In genomic region chr15:77003868-77004215, GRCm38 (mm10) we compare ENCODE assay signal across 8 mouse cellular contexts. TPM values are rescaled to one million over a fixed set of nuclear protein-coding genes. Genes with fewer than 3 reads are reported as not detected.
DNase-seq lines count a peak whose midpoint lies in the region; ATAC-seq and TF ChIP-seq lines count a peak whose summit lies in the region.

No protein-coding gene starts in this region.

- DNase-seq in CD4-positive, CD25-positive, alpha-beta regulatory T cell, adult 2 months (ENCODE audit: low read depth, low spot score) = peak; percentile 44
- DNase-seq in urinary bladder, postnatal 25 days (ENCODE audit: low spot score) = peak; percentile 34
- DNase-seq in urinary bladder, adult 2 months (ENCODE audit: low spot score) = no peak
- peak; percentile 73 for DNase-seq in forebrain, postnatal 0 days
- peak; percentile 56 for DNase-seq in stomach, postnatal 0 days (ENCODE audit: low spot score)

- H3K9me3 ChIP-seq in forebrain, postnatal 0 days (ENCODE audit: low read length) = no peaks in the 10 kb centered on the region
- H3K9me3 ChIP-seq in intestine, postnatal 0 days (ENCODE audit: control insufficient read depth) = no peaks in the 10 kb centered on the region
- no peaks in the 10 kb centered on the region for H3K9me3 ChIP-seq in lung, embryonic 15.5 days
- H3K9me3 ChIP-seq in stomach, postnatal 0 days (ENCODE audit: control insufficient read depth, low read length) = no peaks in the 10 kb centered on the region

- peak; percentile 91 for TF ChIP-seq CTCF in forebrain, postnatal 0 days (IDR thresholded peaks at IDR 0.05; ENCODE audit: low read depth)
- TF ChIP-seq CTCF in intestine, postnatal 0 days (IDR thresholded peaks at IDR 0.05; ENCODE audit: low read depth) = peak; percentile 96
- TF ChIP-seq CTCF in stomach, postnatal 0 days (IDR thresholded peaks at IDR 0.05; ENCODE audit: low read depth) = peak; percentile 97

- no peak overlapping the region for H3K4me3 ChIP-seq in forebrain, postnatal 0 days (ENCODE audit: low read depth, low read length)
- no peak overlapping the region for H3K4me3 ChIP-seq in intestine, postnatal 0 days (ENCODE audit: low read depth, low read length)
- H3K4me3 ChIP-seq in lung, embryonic 15.5 days = no peak overlapping the region
- H3K4me3 ChIP-seq in stomach, postnatal 0 days (ENCODE audit: low read depth, low read length) = no peak overlapping the region

- no peaks in the 10 kb centered on the region for H3K36me3 ChIP-seq in forebrain, postnatal 0 days (ENCODE audit: insufficient read depth)
- H3K36me3 ChIP-seq in intestine, postnatal 0 days (ENCODE audit: control insufficient read depth, insufficient read depth) = no peaks in the 10 kb centered on the region
- H3K36me3 ChIP-seq in lung, embryonic 15.5 days = no peaks in the 10 kb centered on the region
- no peaks in the 10 kb centered on the region for H3K36me3 ChIP-seq in stomach, postnatal 0 days (ENCODE audit: control insufficient read depth, insufficient read depth, low read length)

- H3K27ac ChIP-seq in forebrain, postnatal 0 days (ENCODE audit: low read depth, low read length) = no peak overlapping the region
- no peak overlapping the region for H3K27ac ChIP-seq in intestine, postnatal 0 days (ENCODE audit: low read depth, low read length)
- H3K27ac ChIP-seq in lung, embryonic 15.5 days = no peak overlapping the region
- H3K27ac ChIP-seq in stomach, postnatal 0 days (replicated peaks) = no peak overlapping the region

- H3K27me3 ChIP-seq in forebrain, postnatal 0 days (ENCODE audit: insufficient read depth, low read length) = no peaks in the 10 kb centered on the region
- H3K27me3 ChIP-seq in intestine, postnatal 0 days (replicated peaks; ENCODE audit: control insufficient read depth, insufficient read depth, low read length) = no peaks in the 10 kb centered on the region
- H3K27me3 ChIP-seq in lung, embryonic 15.5 days = 0 out of 2 replicates have a peak, but pooled peaks cover 3% of the 10 kb centered on the region
- no peaks in the 10 kb centered on the region for H3K27me3 ChIP-seq in stomach, postnatal 0 days (ENCODE audit: control insufficient read depth, insufficient read depth, low read length)

- ATAC-seq in CD4-positive, CD25-positive, alpha-beta regulatory T cell, adult 4 months = no peak
- ATAC-seq in forebrain, postnatal 0 days = peak; percentile 48; the same call in 1 of the 2 replicates
- ATAC-seq in intestine, postnatal 0 days = peak; percentile 51; the same call in 1 of the 2 replicates
- ATAC-seq in lung, embryonic 15.5 days (ENCODE audit: borderline replicate concordance, extremely low read depth, low FRiP score, low TSS enrichment) = 0 out of 2 replicates have a peak, but pooled peaks have one; percentile 36
- peak; percentile 53 for ATAC-seq in stomach, postnatal 0 days (ENCODE audit: low FRiP score, low TSS enrichment)

- H3K4me2 ChIP-seq in forebrain, postnatal 0 days (ENCODE audit: low read depth) = no peak overlapping the region
- no peak overlapping the region for H3K4me2 ChIP-seq in intestine, postnatal 0 days (replicated peaks; ENCODE audit: low read depth)
- no peak overlapping the region for H3K4me2 ChIP-seq in lung, embryonic 15.5 days
- no peak overlapping the region for H3K4me2 ChIP-seq in stomach, postnatal 0 days (replicated peaks; ENCODE audit: low read depth)

- no peak overlapping the region for H3K9ac ChIP-seq in forebrain, postnatal 0 days
- no peak overlapping the region for H3K9ac ChIP-seq in intestine, postnatal 0 days (ENCODE audit: low read depth, low read length)
- no peak overlapping the region for H3K9ac ChIP-seq in lung, embryonic 15.5 days
- no peak overlapping the region for H3K9ac ChIP-seq in stomach, postnatal 0 days (ENCODE audit: low read length)

- TF ChIP-seq EP300 in stomach, postnatal 0 days (optimal IDR thresholded peaks at IDR 0.05) = no peak

- WGBS in forebrain, postnatal 0 days = 22% methylated on average over 3 of the region's 3 CpGs
- 8% methylated on average over 3 of the region's 3 CpGs for WGBS in intestine, postnatal 0 days
- WGBS in lung, embryonic 15.5 days = 13% methylated on average over 3 of the region's 3 CpGs
- 6% methylated on average over 3 of the region's 3 CpGs for WGBS in stomach, postnatal 0 days

- H3K4me1 ChIP-seq in forebrain, postnatal 0 days (ENCODE audit: insufficient read depth) = no peaks in the 10 kb centered on the region
- no peaks in the 10 kb centered on the region for H3K4me1 ChIP-seq in intestine, postnatal 0 days (replicated peaks; ENCODE audit: control insufficient read depth, insufficient read depth, low read length)
- H3K4me1 ChIP-seq in lung, embryonic 15.5 days = no peaks in the 10 kb centered on the region
- H3K4me1 ChIP-seq in stomach, postnatal 0 days (replicated peaks; ENCODE audit: control insufficient read depth, insufficient read depth) = no peaks in the 10 kb centered on the region

RNA-seq across cellular contexts. Expression of gene Apol6, which starts 40.7 kb away (rescaled TPM):
- not detected for polyA plus RNA-seq in CD4-positive, CD25-positive, alpha-beta regulatory T cell, adult 4 months (2017; shearing (Covaris generic))
- 31.3 and 37.7 TPM in 2 replicates for polyA plus RNA-seq in urinary bladder, adult 2 months (2012; rRNA removed)
- 0.19 TPM in 1 of 2 replicates, not detected in the other for total RNA-seq in forebrain, postnatal 0 days (2014; rRNA removed)
- not detected in 2 replicates for polyA plus RNA-seq in forebrain, postnatal 0 days (2015; fragmentation: Nextera tagmentation; extraction: Ambion mirVana)
- polyA plus RNA-seq in intestine, postnatal 0 days (2015; fragmentation: Nextera tagmentation; extraction: Ambion mirVana) = 0.67 and 1.3 TPM in 2 replicates
- polyA plus RNA-seq in lung, embryonic 15.5 days (2015; fragmentation: Nextera tagmentation; extraction: Ambion mirVana) = not detected in 2 replicates
- 0.25 and 0.51 TPM in 2 replicates for polyA plus RNA-seq in stomach, postnatal 0 days (2015; fragmentation: Nextera tagmentation; extraction: Ambion mirVana)

RNA-seq across cellular contexts. Expression of gene Mb, which starts 46.6 kb away (rescaled TPM):
- polyA plus RNA-seq in CD4-positive, CD25-positive, alpha-beta regulatory T cell, adult 4 months (2017; shearing (Covaris generic)) = not detected
- polyA plus RNA-seq in urinary bladder, adult 2 months (2012; rRNA removed) = 0.10 and 0.32 TPM in 2 replicates
- total RNA-seq in forebrain, postnatal 0 days (2014; rRNA removed) = 0.62 and 3.6 TPM in 2 replicates
- polyA plus RNA-seq in forebrain, postnatal 0 days (2015; fragmentation: Nextera tagmentation; extraction: Ambion mirVana) = 0.21 and 0.33 TPM in 2 replicates
- 0.16 and 0.24 TPM in 2 replicates for polyA plus RNA-seq in intestine, postnatal 0 days (2015; fragmentation: Nextera tagmentation; extraction: Ambion mirVana)
- 4.6 and 9.0 TPM in 2 replicates for polyA plus RNA-seq in lung, embryonic 15.5 days (2015; fragmentation: Nextera tagmentation; extraction: Ambion mirVana)
- 0.91 and 1.1 TPM in 2 replicates for polyA plus RNA-seq in stomach, postnatal 0 days (2015; fragmentation: Nextera tagmentation; extraction: Ambion mirVana)

RNA-seq across cellular contexts. Expression of gene 1110038F14Rik, which starts 55.5 kb away (rescaled TPM):
- polyA plus RNA-seq in CD4-positive, CD25-positive, alpha-beta regulatory T cell, adult 4 months (2017; shearing (Covaris generic)) = 10 to 100 TPM; 63.8 to 72.5 TPM
- polyA plus RNA-seq in urinary bladder, adult 2 months (2012; rRNA removed) = 35.6 and 41.6 TPM in 2 replicates
- 21.2 and 23.9 TPM in 2 replicates for total RNA-seq in forebrain, postnatal 0 days (2014; rRNA removed)
- polyA plus RNA-seq in forebrain, postnatal 0 days (2015; fragmentation: Nextera tagmentation; extraction: Ambion mirVana) = 48.0 and 51.1 TPM in 2 replicates
- 37.1 and 37.8 TPM in 2 replicates for polyA plus RNA-seq in intestine, postnatal 0 days (2015; fragmentation: Nextera tagmentation; extraction: Ambion mirVana)
- polyA plus RNA-seq in lung, embryonic 15.5 days (2015; fragmentation: Nextera tagmentation; extraction: Ambion mirVana) = 75.5 and 79.7 TPM in 2 replicates
- polyA plus RNA-seq in stomach, postnatal 0 days (2015; fragmentation: Nextera tagmentation; extraction: Ambion mirVana) = 38.7 and 39.6 TPM in 2 replicates

Comparison
In these comparisons a context has a peak if more than half of its experiments do, and no peak if none do; other contexts are left out.
1. RNA of gene Apol6, which starts 40.7 kb away (polyA plus RNA-seq): 31.3 to 37.7 TPM in urinary bladder, adult 2 months; 0.67 to 1.3 TPM in intestine, postnatal 0 days, 0.25 to 0.51 TPM in stomach, postnatal 0 days, not detected in lung, embryonic 15.5 days, not detected in CD4-positive, CD25-positive, alpha-beta regulatory T cell, adult 4 months and not detected in forebrain, postnatal 0 days; every median in the first group is over 10 times any median in the second.
2. Peak in every context shown above with its lines, with median percentiles within 50 percentile points of each other: CTCF ChIP-seq.